Mouse (Mus musculus) layer of hippocampus, postnatal 36 days (tissue): Measurements from ENCODE around the gene Kmt5c. TPM values are rescaled to one million over a fixed set of nuclear protein-coding genes. Genes with fewer than 3 reads are reported as not detected.
"Not testable (repeated sequence)": the region's sequence is repeated elsewhere in the genome, so short reads cannot be mapped to it uniquely, and the experiment has no call there.

ENCODE experiments used
- DNase-seq, 2 experiments: peaks; one replicate each; pipeline ENCODE4 v3.0.0; 2022
- total RNA-seq, 2 experiments: library from RNA; stranded (reverse); gene quantifications; 2 replicates each; pipeline ENCODE4 v1.2.3; 2021

Kmt5c gene
- total RNA-seq, 2 experiments from 2014 or later: 35.3 to 38.7 TPM

- DNase-seq: peak in 1 of 2 experiments; percentile 22
These were observed 49.6 kb downstream of the Kmt5c start, which contains the start of gene Tmem238 for GRCm38 (mm10) chr7:4789436-4789935. Gene Tmem238 (minus strand): TSS chr7:4789656.

GRCm38 (mm10) chr7:4792278-4793212, 52.6 kb downstream of the Kmt5c start, which contains the start of gene Rpl28:
Gene Rpl28 (plus strand): TSS chr7:4792874.
- DNase-seq: peak; percentile 94 to 95

GRCm38 (mm10) chr7:4793248-4793647, 53.3 kb downstream of the Kmt5c start:
- not testable (repeated sequence) for DNase-seq

GRCm38 (mm10) chr7:4793674-4794073, 53.8 kb downstream of the Kmt5c start:
- DNase-seq: no peak

GRCm38 (mm10) chr7:4794631-4795168, 54.8 kb downstream of the Kmt5c start:
- no peak for DNase-seq

- no peak for DNase-seq
These were observed 56.0 kb downstream of the Kmt5c start for GRCm38 (mm10) chr7:4795767-4796433.

Other genes with a start within 250 kb of the Kmt5c start
- 100 to 1,000 TPM; 146 to 164 TPM for gene Ppp1r12c, start 238.4 kb upstream of the Kmt5c start, total RNA-seq
- gene Tnnt1, start 223.7 kb upstream of the Kmt5c start, total RNA-seq: 1 to 10 TPM; 1.1 to 4.2 TPM
- 1 to 10 TPM in 1 of 2 experiments, under 1 TPM in 1; 0.70 to 1.3 TPM for gene Tnni3, start 215.9 kb upstream of the Kmt5c start, total RNA-seq
- under 1 TPM; 0.38 to 0.65 TPM for gene Dnaaf3, start 207.7 kb upstream of the Kmt5c start, total RNA-seq
- gene Syt5, start 192.6 kb upstream of the Kmt5c start, total RNA-seq: 100 to 1,000 TPM; 203 to 220 TPM
- under 1 TPM; 0.28 to 0.40 TPM for gene Ptprh, start 136.1 kb upstream of the Kmt5c start, total RNA-seq
- 10 to 100 TPM; 14.4 to 21.5 TPM for gene Tmem86b, start 108.7 kb upstream of the Kmt5c start, total RNA-seq
- 100 to 1,000 TPM; 134 to 136 TPM for gene Ppp6r1, start 81.1 kb upstream of the Kmt5c start, total RNA-seq
- gene Hspbp1, start 55.0 kb upstream of the Kmt5c start, total RNA-seq: 10 to 100 TPM; 85.2 to 87.6 TPM
- 100 to 1,000 TPM; 325 to 344 TPM for gene Brsk1, start 49.5 kb upstream of the Kmt5c start, total RNA-seq
- under 1 TPM; 0.18 to 0.20 TPM for gene Tmem150b, start 14.9 kb upstream of the Kmt5c start, total RNA-seq
- 1 to 10 TPM; 3.3 to 6.2 TPM for gene Cox6b2, start 13.0 kb downstream of the Kmt5c start, total RNA-seq
- gene Fam71e2, start 31.2 kb downstream of the Kmt5c start, total RNA-seq: not detected
- under 1 TPM in 1 of 2 experiments, not detected in 1; 0.47 TPM for gene Il11, start 42.7 kb downstream of the Kmt5c start, total RNA-seq
- not detected for gene Tmem190, start 42.8 kb downstream of the Kmt5c start, total RNA-seq
- 1 to 10 TPM; 1.4 to 2.0 TPM for gene Tmem238, start 49.5 kb downstream of the Kmt5c start, total RNA-seq
- gene Rpl28, start 52.8 kb downstream of the Kmt5c start, total RNA-seq: 100 to 1,000 TPM; 454 to 487 TPM
- 100 to 1,000 TPM; 103 to 109 TPM for gene Ube2s, start 72.5 kb downstream of the Kmt5c start, total RNA-seq
- 100 to 1,000 TPM; 176 to 202 TPM for gene Shisa7, start 104.6 kb downstream of the Kmt5c start, total RNA-seq
- 1 to 10 TPM; 4.0 to 7.8 TPM for gene Isoc2b, start 130.1 kb downstream of the Kmt5c start, total RNA-seq
- gene Isoc2a, start 137.0 kb downstream of the Kmt5c start, total RNA-seq: 10 to 100 TPM; 11.4 to 13.6 TPM
- gene Gm36210, start 166.4 kb downstream of the Kmt5c start, total RNA-seq: under 1 TPM; 0.51 to 0.62 TPM
- gene Zfp628, start 175.1 kb downstream of the Kmt5c start, total RNA-seq: 10 to 100 TPM; 12.7 to 13.2 TPM
- 100 to 1,000 TPM; 119 to 120 TPM for gene Nat14, start 181.9 kb downstream of the Kmt5c start, total RNA-seq
- 1 to 10 TPM; 2.9 to 3.8 TPM for gene Ssc5d, start 185.7 kb downstream of the Kmt5c start, total RNA-seq
- gene Sbk2, start 224.3 kb downstream of the Kmt5c start, total RNA-seq: under 1 TPM; 0.27 to 0.30 TPM
- 1 to 10 TPM in 1 of 2 experiments, under 1 TPM in 1; 0.70 to 1.4 TPM for gene Sbk3, start 231.1 kb downstream of the Kmt5c start, total RNA-seq